Mouse (Mus musculus) heart, embryonic 16.5 days (tissue): ENCODE measurements around the gene Ntm. TPM values are rescaled to one million over a fixed set of nuclear protein-coding genes. Genes with fewer than 3 reads are reported as not detected.

Source experiments
- ATAC-seq: fragments of 200-750 bp; cut with Nextera tagmentation; replicated peaks from 2 replicates; pipeline ENCODE4 v1.8.0; 2017; ENCODE audit warnings: moderate number of reproducible peaks; ENCODE audit not compliant: insufficient read depth, low FRiP score; ENCODE audit errors: extremely low read depth
- H3K27ac ChIP-seq: fragments of 300-500 bp; sonication (generic); 2 replicates; pipeline ENCODE4 v1.5.1; 2014; ENCODE audit warnings: mild to moderate bottlenecking, low read length, control low read depth, moderate library complexity
- H3K27me3 ChIP-seq: fragments of 300-500 bp; sonication (generic); 2 replicates; pipeline ENCODE4 v1.6.1; 2014; ENCODE audit warnings: low read length, mixed read lengths; ENCODE audit not compliant: control insufficient read depth, insufficient read depth
- H3K36me3 ChIP-seq: fragments of 300-500 bp; sonication (generic); 2 replicates; pipeline ENCODE4 v1.6.1; 2014; ENCODE audit not compliant: control insufficient read depth, insufficient read depth
- H3K4me1 ChIP-seq: fragments of 300-500 bp; sonication (generic); 2 replicates; pipeline ENCODE4 v1.6.1; 2014; ENCODE audit warnings: low read length, mixed read lengths; ENCODE audit not compliant: control insufficient read depth, insufficient read depth
- H3K4me2 ChIP-seq: fragments of 300-500 bp; sonication (generic); 2 replicates; pipeline ENCODE4 v1.6.1; 2014; ENCODE audit warnings: low read depth, mild to moderate bottlenecking, control low read depth, low read length
- H3K4me3 ChIP-seq: fragments of 300-500 bp; sonication (generic); 2 replicates; pipeline ENCODE4 v1.5.1; 2014; ENCODE audit warnings: mild to moderate bottlenecking, control low read depth, low read length
- H3K9ac ChIP-seq: fragments of 300-500 bp; sonication (generic); 2 replicates; pipeline ENCODE4 v1.6.1; 2014; ENCODE audit warnings: low read length, control low read depth
- H3K9me3 ChIP-seq: fragments of 300-500 bp; sonication (generic); replicated peaks from 2 replicates; pipeline ENCODE4 v1.6.1; 2016; ENCODE audit warnings: low read length; ENCODE audit not compliant: control insufficient read depth
- WGBS: fragments of 180-500 bp; shearing (Covaris S2); extraction: QIAGEN DNeasy Blood & Tissue Kit; methylation state at CpG from one replicate; pipeline ENCODE4 v1.1.7; 2014; 5-methylcytosine and 5-hydroxymethylcytosine counted together
- polyA plus RNA-seq: library from polyadenylated mRNA; unstranded; fragments of >200 nt; fragmentation: Nextera tagmentation; extraction: Ambion mirVana; gene quantifications from 2 replicates; pipeline ENCODE4 v1.2.1, GENCODE M21; 2015

Gene Ntm
- polyA plus RNA-seq, 1 experiment from 2014 or later = 23.6 TPM

- H3K36me3 ChIP-seq = no peaks in the 10 kb centered on the region
- no peak overlapping the region for H3K9ac ChIP-seq
- no peak overlapping the region for H3K4me3 ChIP-seq
- ATAC-seq = no peak
- H3K9me3 ChIP-seq = no peaks in the 10 kb centered on the region
- no peaks in the 10 kb centered on the region for H3K4me1 ChIP-seq
- 36% methylated on average over 3 of the region's 3 CpGs for WGBS
- no peak overlapping the region for H3K4me2 ChIP-seq
- H3K27ac ChIP-seq = no peak overlapping the region
- no peaks in the 10 kb centered on the region for H3K27me3 ChIP-seq
Observed at GRCm38 (mm10) chr9:29036466-29036865, 926.5 kb downstream of the Ntm start.

- Histone ChIP-seq H3K4me3 (no peak overlapping the region), H3K9ac (no peak overlapping the region)
- 23% methylated on average over 4 of the region's 4 CpGs for WGBS
Observed at GRCm38 (mm10) chr9:29036058-29036457, 926.9 kb downstream of the Ntm start.

GRCm38 (mm10) chr9:29026410-29026809 is 936.5 kb downstream of the Ntm start:
- no peaks in the 10 kb centered on the region for H3K27me3 ChIP-seq
- H3K27ac ChIP-seq = peak overlapping the region; percentile 42; the same call in 1 of the 2 replicates
- H3K4me2 ChIP-seq = no peak overlapping the region
- no peaks in the 10 kb centered on the region for H3K36me3 ChIP-seq
- H3K4me3 ChIP-seq = no peak overlapping the region
- no peaks in the 10 kb centered on the region for H3K9me3 ChIP-seq
- ATAC-seq = no peak
- peaks cover 20% of the 10 kb centered on the region for H3K4me1 ChIP-seq
- no peak overlapping the region for H3K9ac ChIP-seq
- WGBS = 78% methylated on average over 6 of the region's 6 CpGs

More at GRCm38 (mm10) chr9:29036058-29036457, 926.9 kb downstream of the Ntm start:
- Histone ChIP-seq H3K36me3 (no peaks in the 10 kb centered on the region), H3K4me1 (no peaks in the 10 kb centered on the region), H3K27me3 (no peaks in the 10 kb centered on the region), H3K9me3 (no peaks in the 10 kb centered on the region), H3K27ac (no peak overlapping the region), H3K4me2 (no peak overlapping the region)
- no peak for ATAC-seq

GRCm38 (mm10) chr9:29025603-29026002 is 937.3 kb downstream of the Ntm start:
- Histone ChIP-seq H3K4me1 (peaks cover 20% of the 10 kb centered on the region), H3K9me3 (no peaks in the 10 kb centered on the region), H3K4me3 (no peak overlapping the region), H3K9ac (no peak overlapping the region), H3K4me2 (no peak overlapping the region), H3K36me3 (no peaks in the 10 kb centered on the region), H3K27ac (peak overlapping the region; percentile 69), H3K27me3 (no peaks in the 10 kb centered on the region)
- ATAC-seq = peak; percentile 93
- WGBS = 24% methylated on average over 4 of the region's 4 CpGs

- H3K9ac ChIP-seq = no peak overlapping the region
- no peaks in the 10 kb centered on the region for H3K27me3 ChIP-seq
- H3K4me2 ChIP-seq = no peak overlapping the region
- ATAC-seq = no peak
- no peak overlapping the region for H3K4me3 ChIP-seq
- H3K36me3 ChIP-seq = no peaks in the 10 kb centered on the region
- H3K27ac ChIP-seq = peak overlapping the region; percentile 69
- peaks cover 20% of the 10 kb centered on the region for H3K4me1 ChIP-seq
- H3K9me3 ChIP-seq = no peaks in the 10 kb centered on the region
- WGBS = 19% methylated on average over 1 of the region's 1 CpGs
Observed at GRCm38 (mm10) chr9:29025104-29025503, 937.8 kb downstream of the Ntm start.

- H3K36me3 ChIP-seq = no peaks in the 10 kb centered on the region
- ATAC-seq = no peak
- no peak overlapping the region for H3K9ac ChIP-seq
- H3K9me3 ChIP-seq = no peaks in the 10 kb centered on the region
- H3K4me2 ChIP-seq = no peak overlapping the region
- no peak overlapping the region for H3K4me3 ChIP-seq
- no peaks in the 10 kb centered on the region for H3K4me1 ChIP-seq
- no peaks in the 10 kb centered on the region for H3K27me3 ChIP-seq
- WGBS = 82% methylated on average over 3 of the region's 3 CpGs
- H3K27ac ChIP-seq = no peak overlapping the region
Observed at GRCm38 (mm10) chr9:29016879-29017278, 946.1 kb downstream of the Ntm start.

- H3K4me1 ChIP-seq = no peaks in the 10 kb centered on the region
- WGBS = 91% methylated on average over 17 of the region's 17 CpGs
- no peaks in the 10 kb centered on the region for H3K9me3 ChIP-seq
- no peak overlapping the region for H3K4me2 ChIP-seq
- no peak overlapping the region for H3K4me3 ChIP-seq
- no peak for ATAC-seq
- no peak overlapping the region for H3K9ac ChIP-seq
- no peaks in the 10 kb centered on the region for H3K27me3 ChIP-seq
- no peak overlapping the region for H3K27ac ChIP-seq
- H3K36me3 ChIP-seq = no peaks in the 10 kb centered on the region
Observed at GRCm38 (mm10) chr9:29013881-29014280, 949.1 kb downstream of the Ntm start.

- Histone ChIP-seq H3K36me3 (no peaks in the 10 kb centered on the region), H3K9ac (no peak overlapping the region), H3K4me1 (no peaks in the 10 kb centered on the region), H3K4me2 (no peak overlapping the region), H3K9me3 (no peaks in the 10 kb centered on the region), H3K27ac (no peak overlapping the region), H3K27me3 (no peaks in the 10 kb centered on the region), H3K4me3 (no peak overlapping the region)
- 90% methylated on average over 6 of the region's 6 CpGs for WGBS
- ATAC-seq = no peak
Observed at GRCm38 (mm10) chr9:29012541-29012940, 950.4 kb downstream of the Ntm start.

GRCm38 (mm10) chr9:29011476-29011875 is 951.5 kb downstream of the Ntm start:
- no peaks in the 10 kb centered on the region for H3K36me3 ChIP-seq
- no peak overlapping the region for H3K4me2 ChIP-seq
- no peak for ATAC-seq
- no peak overlapping the region for H3K27ac ChIP-seq
- no peaks in the 10 kb centered on the region for H3K27me3 ChIP-seq
- no peaks in the 10 kb centered on the region for H3K9me3 ChIP-seq
- no peaks in the 10 kb centered on the region for H3K4me1 ChIP-seq
- H3K4me3 ChIP-seq = no peak overlapping the region
- 50% methylated on average over 3 of the region's 3 CpGs for WGBS
- no peak overlapping the region for H3K9ac ChIP-seq
